Comparison of ENCODE assay signal across 8 mouse cellular contexts in genomic region chr2:155848291-155848690, GRCm38 (mm10). TPM values are rescaled to one million over a fixed set of nuclear protein-coding genes. Genes with fewer than 3 reads are reported as not detected.
DNase-seq lines count a peak whose midpoint lies in the region; ATAC-seq and TF ChIP-seq lines count a peak whose summit lies in the region.

No protein-coding gene starts in this region.

- WGBS in hindbrain, embryonic 12.5 days: 37% methylated on average over 6 of the region's 6 CpGs

- H3K36me3 ChIP-seq in hindbrain, embryonic 12.5 days: peaks cover 55% of the 10 kb centered on the region

- no peak for TF ChIP-seq POLR2A in brain, embryonic 14.5 days (IDR thresholded peaks at IDR 0.05; ENCODE audit: borderline replicate concordance, extremely low read depth, insufficient read depth, insufficient read length, poor library complexity, severe bottlenecking)

- no peak overlapping the region for H3K4me3 ChIP-seq in hindbrain, embryonic 12.5 days

- no peak overlapping the region for H3K4me2 ChIP-seq in hindbrain, embryonic 12.5 days (replicated peaks)

- no peaks in the 10 kb centered on the region for H3K27me3 ChIP-seq in hindbrain, embryonic 12.5 days

- peak; percentile 72 for ATAC-seq in erythroid progenitor cell, adult 5-6 weeks (replicated peaks; ENCODE audit: low FRiP score, poor library complexity, severe bottlenecking)
- 0 out of 2 replicates have a peak, but pooled peaks have one; percentile 29 for ATAC-seq in hindbrain, embryonic 12.5 days (ENCODE audit: low FRiP score)
- ATAC-seq in megakaryocyte, adult 5-6 weeks (ENCODE audit: poor library complexity, severe bottlenecking): peak; percentile 79

- H3K4me1 ChIP-seq in hindbrain, embryonic 12.5 days: no peaks in the 10 kb centered on the region

- no peaks in the 10 kb centered on the region for H3K9me3 ChIP-seq in hindbrain, embryonic 12.5 days (replicated peaks)

- H3K9ac ChIP-seq in hindbrain, embryonic 12.5 days: no peak overlapping the region

- peak; percentile 85 for TF ChIP-seq CTCF in brain, embryonic 14.5 days (IDR thresholded peaks at IDR 0.05; ENCODE audit: borderline replicate concordance, extremely low read depth, insufficient read depth, insufficient read length)

- no peak overlapping the region for H3K27ac ChIP-seq in hindbrain, embryonic 12.5 days

- peak; percentile 62 for DNase-seq in Muller cell, postnatal 12 days (ENCODE audit: inconsistent ontology term)
- peak; percentile 90 for DNase-seq in brain, embryonic 14.5 days (ENCODE audit: low read depth)
- peak; percentile 56 to 89 for DNase-seq in layer of hippocampus, postnatal 25 days (ENCODE audit: extremely low spot score in 1 of 2, low spot score in 1 of 2)
- peak; percentile 45 to 67 for DNase-seq in right cerebral cortex, postnatal 36 days (ENCODE audit: low spot score in 2 of 2)
- DNase-seq in urinary bladder, postnatal 4 days (ENCODE audit: low spot score in 2 of 2): peak; percentile 61 to 79

RNA-seq across cellular contexts. Expression of gene Fam83c, which starts 13.6 kb away (rescaled TPM):
- 0.04 TPM in 2 replicates for polyA plus RNA-seq in brain, embryonic 14.5 days (2012; rRNA removed)
- total RNA-seq in erythroid progenitor cell, adult 5-6 weeks (2015; ENCODE audit: low replicate concordance): not detected in 2 replicates
- not detected in 2 replicates for total RNA-seq in erythroid progenitor cell, adult 5-6 weeks (2017; ENCODE audit: low replicate concordance)
- polyA plus RNA-seq in hindbrain, embryonic 12.5 days (2016; fragmentation: Nextera tagmentation; extraction: Ambion mirVana): 0.41 and 0.46 TPM in 2 replicates
- total RNA-seq in layer of hippocampus, postnatal 25 days (2021): not detected
- not detected in 2 replicates for total RNA-seq in megakaryocyte, adult 5-6 weeks (2015)
- not detected in 2 replicates for total RNA-seq in megakaryocyte, adult 5-6 weeks (2017)

RNA-seq across cellular contexts. Expression of gene Eif6, which starts 21.6 kb away (rescaled TPM):
- 88.8 and 100.0 TPM in 2 replicates for polyA plus RNA-seq in brain, embryonic 14.5 days (2012; rRNA removed)
- 68.1 and 91.0 TPM in 2 replicates for total RNA-seq in erythroid progenitor cell, adult 5-6 weeks (2015; ENCODE audit: low replicate concordance)
- total RNA-seq in erythroid progenitor cell, adult 5-6 weeks (2017; ENCODE audit: low replicate concordance): 11.6 and 28.1 TPM in 2 replicates
- 151 and 160 TPM in 2 replicates for polyA plus RNA-seq in hindbrain, embryonic 12.5 days (2016; fragmentation: Nextera tagmentation; extraction: Ambion mirVana)
- 10 to 100 TPM; 59.0 to 75.7 TPM for total RNA-seq in layer of hippocampus, postnatal 25 days (2021)
- total RNA-seq in megakaryocyte, adult 5-6 weeks (2015): 154 and 164 TPM in 2 replicates
- 31.6 and 60.8 TPM in 2 replicates for total RNA-seq in megakaryocyte, adult 5-6 weeks (2017)

RNA-seq across cellular contexts. Expression of gene BC029722, which starts 29.1 kb away (rescaled TPM):
- polyA plus RNA-seq in brain, embryonic 14.5 days (2012; rRNA removed): 21.5 and 26.5 TPM in 2 replicates
- not detected in 2 replicates for total RNA-seq in erythroid progenitor cell, adult 5-6 weeks (2015; ENCODE audit: low replicate concordance)
- total RNA-seq in erythroid progenitor cell, adult 5-6 weeks (2017; ENCODE audit: low replicate concordance): 0.77 and 1.6 TPM in 2 replicates
- 17.1 and 17.3 TPM in 2 replicates for polyA plus RNA-seq in hindbrain, embryonic 12.5 days (2016; fragmentation: Nextera tagmentation; extraction: Ambion mirVana)
- total RNA-seq in layer of hippocampus, postnatal 25 days (2021): 10 to 100 TPM; 52.8 to 60.0 TPM
- 14.4 and 17.5 TPM in 2 replicates for total RNA-seq in megakaryocyte, adult 5-6 weeks (2015)
- total RNA-seq in megakaryocyte, adult 5-6 weeks (2017): 12.5 and 14.9 TPM in 2 replicates

Comparison
In these comparisons a context has a peak if more than half of its experiments do, and no peak if none do; other contexts are left out.
1. ATAC-seq: peak in every context shown above with its lines; median percentile 79 in megakaryocyte, adult 5-6 weeks; 72 in erythroid progenitor cell, adult 5-6 weeks; 29 in hindbrain, embryonic 12.5 days.
2. RNA of gene BC029722, which starts 29.1 kb away (total RNA-seq): 52.8 to 60.0 TPM in layer of hippocampus, postnatal 25 days and 12.5 to 17.5 TPM in megakaryocyte, adult 5-6 weeks; 0.77 to 1.6 TPM in erythroid progenitor cell, adult 5-6 weeks; every median in the first group is over 4 times any median in the second.
3. Peak in every context shown above with its lines, with median percentiles within 50 percentile points of each other: DNase-seq.